Mouse (Mus musculus): ENCODE measurements around the gene Stxbp2.

- TF ChIP-seq CTCF (IDR thresholded peaks at IDR 0.05) = no peak
- no peak for TF ChIP-seq EP300 (IDR thresholded peaks at IDR 0.05)
These were observed 3.8 kb upstream of the Stxbp2 start for GRCm38 (mm10) chr8:3626971-3627370.

All from lung, postnatal 0 days (tissue).